Mouse (Mus musculus) heart, postnatal 0 days (tissue): ENCODE measurements at regions not wholly inside any gene's neighbourhood (a gene's known extent, or its start where the extent isn't known, plus 50 kb on each side); places are given as distances from the start of the nearest gene placed in this dataset.

ENCODE experiments used
- ATAC-seq: fragments of 200-750 bp; cut with Nextera tagmentation; 2 replicates; pipeline ENCODE4 v1.8.0; 2017; ENCODE audit warnings: low read depth, moderate number of reproducible peaks, moderate library complexity; ENCODE audit not compliant: insufficient read depth
- DNase-seq: peaks from one replicate; pipeline ENCODE4 v3.0.0-alpha.2; 2016; ENCODE audit warnings: low spot score
- H3K27ac ChIP-seq: fragments of 300-500 bp; sonication (generic); 2 replicates; pipeline ENCODE4 v1.5.1; 2014; ENCODE audit warnings: low read depth, mild to moderate bottlenecking
- H3K27me3 ChIP-seq: fragments of 300-500 bp; sonication (generic); 2 replicates; pipeline ENCODE4 v1.6.1; 2014; ENCODE audit warnings: low read length, mixed read lengths; ENCODE audit not compliant: control insufficient read depth, insufficient read depth
- H3K36me3 ChIP-seq: fragments of 300-500 bp; sonication (generic); replicated peaks from 2 replicates; pipeline ENCODE4 v1.6.1; 2014; ENCODE audit warnings: low read length, mixed read lengths; ENCODE audit not compliant: control insufficient read depth, insufficient read depth
- H3K4me1 ChIP-seq: fragments of 300-500 bp; sonication (generic); 2 replicates; pipeline ENCODE4 v1.6.1; 2014; ENCODE audit warnings: antibody characterized with exemption; ENCODE audit not compliant: control insufficient read depth, insufficient read depth
- H3K4me2 ChIP-seq: fragments of 300-500 bp; sonication (generic); 2 replicates; pipeline ENCODE4 v1.6.1; 2014; ENCODE audit warnings: low read depth, mild to moderate bottlenecking, low read length, moderate library complexity
- H3K4me3 ChIP-seq: fragments of 300-500 bp; sonication (generic); 2 replicates; pipeline ENCODE4 v1.5.1; 2014; ENCODE audit warnings: low read depth, low read length
- H3K9ac ChIP-seq: fragments of 300-500 bp; sonication (generic); replicated peaks from 2 replicates; pipeline ENCODE4 v1.6.1; 2014; ENCODE audit warnings: low read depth, low read length, mixed read lengths
- H3K9me3 ChIP-seq: fragments of 300-500 bp; sonication (generic); replicated peaks from 2 replicates; pipeline ENCODE4 v1.6.1; 2016; ENCODE audit warnings: low read length; ENCODE audit not compliant: control insufficient read depth
- CTCF ChIP-seq: IDR thresholded peaks from 2 replicates; pipeline ENCODE4 v1.5.1; 2016; ENCODE audit warnings: antibody characterized with exemption, control low read depth, low read depth
- EP300 ChIP-seq: IDR thresholded peaks from 2 replicates; pipeline ENCODE4 v1.6.1; 2016; ENCODE audit warnings: antibody characterized with exemption, low read depth
- WGBS: fragments of 180-500 bp; shearing (Covaris S2); extraction: QIAGEN DNeasy Blood & Tissue Kit; methylation state at CpG from one replicate; pipeline ENCODE4 v1.1.7; 2014; 5-methylcytosine and 5-hydroxymethylcytosine counted together

DNA sequence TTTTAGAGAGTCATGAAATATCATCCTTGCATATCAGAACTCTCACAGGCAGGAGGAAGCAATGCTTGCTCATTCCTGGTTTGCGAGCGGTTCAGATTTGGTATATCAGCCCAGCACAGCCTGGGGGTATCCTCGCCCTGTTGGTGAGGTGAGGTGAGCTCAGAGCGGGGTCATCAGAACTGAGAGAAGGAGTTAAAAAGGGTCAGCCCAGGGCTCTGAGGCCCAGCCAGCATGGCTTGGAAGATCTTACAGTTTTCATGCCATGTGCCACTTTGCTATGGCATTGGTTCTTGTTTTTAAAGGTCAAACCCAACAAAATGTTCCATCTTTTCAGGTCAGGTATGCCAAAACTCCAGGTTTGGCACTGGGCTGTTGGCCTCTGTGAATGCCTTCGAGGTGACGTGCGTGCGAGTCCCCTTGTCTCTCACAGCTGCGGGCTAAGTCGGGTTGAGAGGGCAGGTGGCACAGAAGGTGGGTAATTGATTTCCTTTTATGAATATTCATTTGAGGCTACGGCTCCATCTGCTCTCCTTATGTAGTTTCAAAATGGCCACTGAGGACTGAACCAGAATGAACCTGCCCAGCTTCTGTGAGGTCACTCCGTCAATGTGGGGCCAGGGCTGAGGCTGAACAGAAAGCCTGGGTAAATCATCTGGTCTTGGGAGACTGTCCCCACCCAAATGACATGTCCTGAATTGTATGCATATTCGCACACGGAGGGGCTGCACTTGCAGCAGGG is 86.3 kb downstream of the Hhipl2 start:
- Histone ChIP-seq H3K4me2 (no peak overlapping the region), H3K27me3 (no peaks in the 10 kb centered on the region), H3K36me3 (no peaks in the 10 kb centered on the region), H3K27ac (no peak overlapping the region), H3K4me3 (no peak overlapping the region), H3K9me3 (no peaks in the 10 kb centered on the region), H3K9ac (no peak overlapping the region), H3K4me1 (no peaks in the 10 kb centered on the region)
- WGBS, result 89% methylated on average over 14 of the region's 14 CpGs
- TF ChIP-seq EP300 (no peak), CTCF (no peak)
- DNase-seq, result no peak
- no peak for ATAC-seq

DNA sequence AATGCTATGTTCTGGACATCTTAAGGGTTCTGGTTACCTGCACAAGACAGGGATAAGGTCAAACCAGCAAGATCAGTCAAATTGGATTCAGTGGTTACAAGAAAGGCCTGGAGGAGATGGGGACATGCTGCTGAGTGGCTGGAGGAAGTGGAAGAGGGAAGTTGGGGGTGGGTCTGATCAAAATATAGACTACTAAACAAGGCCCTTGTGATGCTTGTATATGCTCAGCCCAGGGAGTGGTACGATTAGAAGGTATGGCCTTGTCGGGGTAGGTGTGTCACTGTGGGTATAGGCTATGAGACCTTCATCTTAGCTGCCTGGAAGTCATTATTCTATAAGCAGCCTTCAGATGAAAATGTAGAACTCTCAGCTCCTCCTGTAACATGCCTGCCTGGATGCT is 89.9 kb downstream of the Hhipl2 start:
- no peaks in the 10 kb centered on the region for H3K36me3 ChIP-seq
- H3K27ac ChIP-seq, result no peak overlapping the region
- H3K9me3 ChIP-seq, result no peaks in the 10 kb centered on the region
- H3K4me1 ChIP-seq, result no peaks in the 10 kb centered on the region
- H3K4me3 ChIP-seq, result no peak overlapping the region
- no peak for ATAC-seq
- H3K27me3 ChIP-seq, result no peaks in the 10 kb centered on the region
- 70% methylated on average over 2 of the region's 2 CpGs for WGBS
- H3K4me2 ChIP-seq, result no peak overlapping the region
- DNase-seq, result no peak
- no peak for TF ChIP-seq EP300
- no peak overlapping the region for H3K9ac ChIP-seq

- 77% methylated on average over 10 of the region's 10 CpGs for WGBS
- Histone ChIP-seq H3K27me3 (no peaks in the 10 kb centered on the region), H3K4me1 (no peaks in the 10 kb centered on the region), H3K9me3 (no peaks in the 10 kb centered on the region), H3K4me2 (no peak overlapping the region), H3K36me3 (no peaks in the 10 kb centered on the region), H3K27ac (no peak overlapping the region), H3K4me3 (no peak overlapping the region), H3K9ac (no peak overlapping the region)
- DNase-seq, result no peak
- TF ChIP-seq EP300, result no peak
- no peak for TF ChIP-seq CTCF
- ATAC-seq, result no peak
These were observed 92.7 kb downstream of the Hhipl2 start for GRCm38 (mm10) chr1:183510759-183511158.

DNA sequence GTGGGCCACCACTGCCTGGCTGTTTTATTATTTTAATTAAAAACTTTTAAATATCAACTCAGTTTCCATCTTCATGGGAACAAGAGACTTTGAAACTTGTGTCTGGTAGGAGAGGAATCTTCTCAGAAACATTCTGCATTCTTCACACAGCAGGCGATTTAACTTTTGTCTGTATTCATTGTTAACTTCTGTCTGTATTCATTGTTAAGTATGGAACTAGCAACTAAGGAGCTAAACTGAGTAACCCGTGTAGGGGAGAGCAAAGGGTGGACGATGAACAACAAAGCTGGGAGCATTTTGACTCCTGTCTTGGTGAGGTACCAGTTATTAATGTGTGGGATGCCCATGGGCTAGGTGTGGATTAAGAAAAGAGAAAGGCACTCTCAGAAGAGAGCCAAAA is 95.9 kb downstream of the Hhipl2 start:
- Histone ChIP-seq H3K4me2 (no peak overlapping the region), H3K36me3 (no peaks in the 10 kb centered on the region), H3K9ac (no peak overlapping the region), H3K27me3 (0 out of 2 replicates have a peak, but pooled peaks cover 2% of the 10 kb centered on the region), H3K27ac (no peak overlapping the region), H3K4me1 (no peaks in the 10 kb centered on the region), H3K4me3 (no peak overlapping the region), H3K9me3 (no peaks in the 10 kb centered on the region)
- no peak for DNase-seq
- ATAC-seq, result no peak
- no peak for TF ChIP-seq EP300
- no peak for TF ChIP-seq CTCF
- WGBS, result 75% methylated on average over 3 of the region's 3 CpGs

- Histone ChIP-seq H3K27me3 (0 out of 2 replicates have a peak, but pooled peaks cover 4% of the 10 kb centered on the region), H3K4me1 (no peaks in the 10 kb centered on the region), H3K27ac (no peak overlapping the region), H3K9ac (no peak overlapping the region), H3K4me3 (no peak overlapping the region), H3K4me2 (no peak overlapping the region), H3K9me3 (no peaks in the 10 kb centered on the region), H3K36me3 (no peaks in the 10 kb centered on the region)
- DNase-seq (no peak), ATAC-seq (no peak)
- TF ChIP-seq EP300 (no peak), CTCF (no peak)
- 70% methylated on average over 15 of the region's 15 CpGs for WGBS
These were observed 96.4 kb downstream of the Hhipl2 start for GRCm38 (mm10) chr1:183514281-183514983.

- Histone ChIP-seq H3K4me2 (no peak overlapping the region), H3K27ac (no peak overlapping the region), H3K9ac (no peak overlapping the region), H3K36me3 (no peaks in the 10 kb centered on the region), H3K4me1 (no peaks in the 10 kb centered on the region), H3K27me3 (0 out of 2 replicates have a peak, but pooled peaks cover 4% of the 10 kb centered on the region), H3K4me3 (no peak overlapping the region), H3K9me3 (no peaks in the 10 kb centered on the region)
- TF ChIP-seq EP300, result no peak
- TF ChIP-seq CTCF, result no peak
- 63% methylated on average over 2 of the region's 2 CpGs for WGBS
- DNase-seq (no peak), ATAC-seq (no peak)
These were observed 96.9 kb downstream of the Hhipl2 start for GRCm38 (mm10) chr1:183514984-183515287.
